Mouse (Mus musculus): ENCODE results near the gene Pold2. TPM values are rescaled to one million over a fixed set of nuclear protein-coding genes. Genes with fewer than 3 reads are reported as not detected.

The Pold2 gene
- polyA plus RNA-seq, 1 experiment from 2014 or later = 59.6 TPM

- H3K9ac ChIP-seq (ENCODE audit: low read depth, low read length) = no peak overlapping the region
- H3K36me3 ChIP-seq (ENCODE audit: control insufficient read depth, insufficient read depth, low read length) = peaks cover 11% of the 10 kb centered on the region; the same call in 1 of the 2 replicates
- WGBS = 93% methylated on average over 5 of the region's 5 CpGs
- no peak overlapping the region for H3K4me3 ChIP-seq (ENCODE audit: low read length)
- no peak overlapping the region for H3K4me2 ChIP-seq (ENCODE audit: low read length)
- H3K9me3 ChIP-seq (ENCODE audit: control insufficient read depth, low read length) = no peaks in the 10 kb centered on the region
- H3K27me3 ChIP-seq (replicated peaks; ENCODE audit: control insufficient read depth, insufficient read depth, low read length) = no peaks in the 10 kb centered on the region
- no peaks in the 10 kb centered on the region for H3K4me1 ChIP-seq (ENCODE audit: control insufficient read depth, insufficient read depth, low read depth, low read length)
- ATAC-seq = no peak
- no peak overlapping the region for H3K27ac ChIP-seq (ENCODE audit: low read depth, low read length)
These were observed 50.2 kb downstream of the Pold2 start for GRCm38 (mm10) chr11:5827931-5828330.

- ATAC-seq = no peak
- Histone ChIP-seq H3K9me3 (ENCODE audit: control insufficient read depth, low read length) (no peaks in the 10 kb centered on the region), H3K4me3 (ENCODE audit: low read length) (no peak overlapping the region), H3K27me3 (replicated peaks; ENCODE audit: control insufficient read depth, insufficient read depth, low read length) (no peaks in the 10 kb centered on the region), H3K4me2 (ENCODE audit: low read length) (no peak overlapping the region), H3K36me3 (ENCODE audit: control insufficient read depth, insufficient read depth, low read length) (0 out of 2 replicates have a peak, but pooled peaks cover 4% of the 10 kb centered on the region), H3K9ac (ENCODE audit: low read depth, low read length) (no peak overlapping the region), H3K4me1 (ENCODE audit: control insufficient read depth, insufficient read depth, low read depth, low read length) (no peaks in the 10 kb centered on the region), H3K27ac (ENCODE audit: low read depth, low read length) (no peak overlapping the region)
These were observed 52.7 kb downstream of the Pold2 start for GRCm38 (mm10) chr11:5825432-5825831.

Other genes starting within 250 kb of the Pold2 start
- gene Mrps24, start 162.6 kb downstream of the Pold2 start, polyA plus RNA-seq (2015; fragmentation: Nextera tagmentation; extraction: Ambion mirVana) = 182 and 207 TPM in 2 replicates
- gene Urgcp, start 115.9 kb downstream of the Pold2 start, polyA plus RNA-seq (2015; fragmentation: Nextera tagmentation; extraction: Ambion mirVana) = 35.6 and 36.7 TPM in 2 replicates
- 148 and 150 TPM in 2 replicates for gene Dbnl, start 89.8 kb downstream of the Pold2 start, polyA plus RNA-seq (2015; fragmentation: Nextera tagmentation; extraction: Ambion mirVana)
- 3.3 and 13.6 TPM in 2 replicates for gene Pgam2, start 74.6 kb downstream of the Pold2 start, polyA plus RNA-seq (2015; fragmentation: Nextera tagmentation; extraction: Ambion mirVana)
- 5.5 and 6.1 TPM in 2 replicates for gene Polm, start 40.3 kb downstream of the Pold2 start, polyA plus RNA-seq (2015; fragmentation: Nextera tagmentation; extraction: Ambion mirVana)
- gene Aebp1, start 16.3 kb downstream of the Pold2 start, polyA plus RNA-seq (2015; fragmentation: Nextera tagmentation; extraction: Ambion mirVana) = 27.4 and 35.8 TPM in 2 replicates
- gene Myl7, start 20.5 kb upstream of the Pold2 start, polyA plus RNA-seq (2015; fragmentation: Nextera tagmentation; extraction: Ambion mirVana) = 0.49 TPM in 1 of 2 replicates, not detected in the other
- 5.7 and 6.6 TPM in 2 replicates for gene Gck, start 71.8 kb upstream of the Pold2 start, polyA plus RNA-seq (2015; fragmentation: Nextera tagmentation; extraction: Ambion mirVana)
- gene Ykt6, start 77.4 kb upstream of the Pold2 start, polyA plus RNA-seq (2015; fragmentation: Nextera tagmentation; extraction: Ambion mirVana) = 98.9 and 99.7 TPM in 2 replicates
- gene Camk2b, start 188.1 kb upstream of the Pold2 start, polyA plus RNA-seq (2015; fragmentation: Nextera tagmentation; extraction: Ambion mirVana) = 138 and 140 TPM in 2 replicates